Mouse (Mus musculus) gastrocnemius, postnatal 4 days (tissue): ENCODE measurements around the gene Os9. TPM values are rescaled to one million over a fixed set of nuclear protein-coding genes. Genes with fewer than 3 reads are reported as not detected.
A peak's percentile ranks its signal among the peaks of the same experiment; 100 is the strongest.

ENCODE experiments used
- DNase-seq, 2 experiments: peaks; one replicate each; pipeline ENCODE4 v3.0.0; 2021 to 2022; ENCODE audit warnings: low spot score in 2 of 2, mixed read lengths in 2 of 2
- total RNA-seq, 2 experiments: library from RNA; stranded (reverse); gene quantifications; 2 replicates each; pipeline ENCODE4 v1.2.3; 2021

Gene Os9
- total RNA-seq, 2 experiments from 2014 or later: 42.6 to 42.8 TPM

GRCm38 (mm10) chr10:127120301-127121065 is 448 bp downstream of the Os9 start:
- no peak for DNase-seq

GRCm38 (mm10) chr10:127119229-127119628 is 1.7 kb downstream of the Os9 start:
- DNase-seq: no peak

GRCm38 (mm10) chr10:127118470-127118869 is 2.5 kb downstream of the Os9 start:
- DNase-seq: no peak

- DNase-seq: no peak
Measured at GRCm38 (mm10) chr10:127115068-127115467, 5.9 kb downstream of the Os9 start.

GRCm38 (mm10) chr10:127114408-127114807 is 6.5 kb downstream of the Os9 start:
- no peak for DNase-seq

GRCm38 (mm10) chr10:127111001-127111887 is 9.7 kb downstream of the Os9 start:
- DNase-seq: no peak

GRCm38 (mm10) chr10:127108262-127108583 is 12.7 kb downstream of the Os9 start:
- DNase-seq: no peak

GRCm38 (mm10) chr10:127107563-127108261 is 13.2 kb downstream of the Os9 start:
- no peak for DNase-seq

- no peak for DNase-seq
Measured at GRCm38 (mm10) chr10:127103631-127104030, 17.3 kb downstream of the Os9 start.

- no peak for DNase-seq
Measured at GRCm38 (mm10) chr10:127101151-127101550, 19.8 kb downstream of the Os9 start.

- no peak for DNase-seq
Measured at GRCm38 (mm10) chr10:127100414-127100813, 20.5 kb downstream of the Os9 start.

GRCm38 (mm10) chr10:127099868-127100267 is 21.1 kb downstream of the Os9 start:
- DNase-seq: no peak

GRCm38 (mm10) chr10:127099191-127099590 is 21.7 kb downstream of the Os9 start:
- DNase-seq: no peak

GRCm38 (mm10) chr10:127098514-127098913 is 22.4 kb downstream of the Os9 start:
- DNase-seq: no peak

- no peak for DNase-seq
Measured at GRCm38 (mm10) chr10:127094382-127094802, 26.5 kb downstream of the Os9 start.

GRCm38 (mm10) chr10:127092742-127093141 is 28.2 kb downstream of the Os9 start:
- DNase-seq: no peak

GRCm38 (mm10) chr10:127091507-127092396 is 29.2 kb downstream of the Os9 start:
- DNase-seq: peak in 1 of 2 experiments; percentile 54

- DNase-seq: peak in 1 of 2 experiments; percentile 65
Measured at GRCm38 (mm10) chr10:127090560-127091411, 30.1 kb downstream of the Os9 start.

- no peak for DNase-seq
Measured at GRCm38 (mm10) chr10:127085633-127086032, 35.3 kb downstream of the Os9 start.

- DNase-seq: no peak
Measured at GRCm38 (mm10) chr10:127085052-127085451, 35.9 kb downstream of the Os9 start.
